Mouse (Mus musculus) MEL (cell line): ENCODE measurements around the gene Arhgap33. TPM values are rescaled to one million over a fixed set of nuclear protein-coding genes. Genes with fewer than 3 reads are reported as not detected.
"Not testable (repeated sequence)": the region's sequence is repeated elsewhere in the genome, so short reads cannot be mapped to it uniquely, and the experiment has no call there.

Source experiments
- DNase-seq: peaks from one replicate; pipeline ENCODE4 v3.0.0; 2011; ENCODE audit warnings: low read depth, low spot score
- H3K27ac ChIP-seq: 2 replicates; pipeline ENCODE4 v1.5.1; 2012; ENCODE audit warnings: low read depth, mild to moderate bottlenecking, control low read depth, low read length, moderate library complexity; ENCODE audit not compliant: control insufficient read depth
- H3K27me3 ChIP-seq, 2 experiments: fragments of 150-350 bp in 1 of 2; sonication (generic) in 1 of 2; 2 replicates each; pipeline ENCODE4 v1.6.1; 2012; ENCODE audit warnings: low read length in 2 of 2, mild to moderate bottlenecking in 2 of 2, improper control_type of control experiment in 1 of 2, moderate library complexity in 1 of 2; ENCODE audit not compliant: insufficient read depth in 2 of 2, control insufficient read depth in 1 of 2
- H3K36me3 ChIP-seq, 2 experiments: 2 replicates each; pipeline ENCODE4 v1.6.1; 2012 to 2014; ENCODE audit warnings: low read length in 2 of 2, improper control_type of control experiment in 1 of 2, inconsistent platforms in 1 of 2, mild to moderate bottlenecking in 1 of 2; ENCODE audit not compliant: insufficient read depth in 2 of 2, control insufficient read depth in 1 of 2
- H3K4me1 ChIP-seq, 2 experiments: fragments of 150-350 bp in 1 of 2; sonication (generic) in 1 of 2; 2 replicates each; pipeline ENCODE4 v1.6.1; 2012; ENCODE audit warnings: low read length in 2 of 2, improper control_type of control experiment in 1 of 2, mild to moderate bottlenecking in 1 of 2; ENCODE audit not compliant: insufficient read depth in 2 of 2, control insufficient read depth in 1 of 2
- H3K4me3 ChIP-seq, 2 experiments: fragments of 150-350 bp in 1 of 2; sonication (generic) in 1 of 2; 2 replicates each; pipeline ENCODE4 v1.5.1; 2012; ENCODE audit warnings: low read depth in 2 of 2, low read length in 2 of 2, mild to moderate bottlenecking in 2 of 2, moderate library complexity in 2 of 2, control low read depth in 1 of 2, improper control_type of control experiment in 1 of 2; ENCODE audit not compliant: control insufficient read depth in 1 of 2, insufficient read depth in 1 of 2
- H3K79me2 ChIP-seq: 2 replicates; pipeline ENCODE4 v1.6.1; 2012; ENCODE audit warnings: mild to moderate bottlenecking, low read length, moderate library complexity; ENCODE audit not compliant: control insufficient read depth, poor library complexity, insufficient read depth
- H3K9ac ChIP-seq: 2 replicates; pipeline ENCODE4 v1.6.1; 2012; ENCODE audit warnings: low read depth, mild to moderate bottlenecking, control low read depth, low read length, moderate library complexity; ENCODE audit not compliant: control insufficient read depth, poor library complexity, severe bottlenecking
- H3K9me3 ChIP-seq: fragments of 150-350 bp; sonication (generic); replicated peaks from 2 replicates; pipeline ENCODE4 v1.6.1; 2012; ENCODE audit warnings: mild to moderate bottlenecking, low read length, improper control_type of control experiment, moderate library complexity; ENCODE audit not compliant: insufficient read depth
- CHD2 ChIP-seq: IDR thresholded peaks from 2 replicates; pipeline ENCODE4 v1.6.1; 2011; ENCODE audit warnings: low read length, improper control_type of control experiment
- ELF1 ChIP-seq: IDR thresholded peaks from 2 replicates; pipeline ENCODE4 v1.6.1; 2014; ENCODE audit warnings: low read depth, mild to moderate bottlenecking, inconsistent platforms, low read length, improper control_type of control experiment, moderate library complexity
- ETS1 ChIP-seq: IDR thresholded peaks from 2 replicates; pipeline ENCODE4 v1.6.1; 2012; ENCODE audit warnings: low read depth, mild to moderate bottlenecking, inconsistent platforms, low read length, improper control_type of control experiment, moderate library complexity
- GABPA ChIP-seq: IDR thresholded peaks from 2 replicates; pipeline ENCODE4 v1.6.1; 2012; ENCODE audit warnings: low read depth, mild to moderate bottlenecking, inconsistent platforms, low read length, improper control_type of control experiment, moderate library complexity
- GATA1 ChIP-seq: IDR thresholded peaks from 2 replicates; pipeline ENCODE4 v1.6.1; 2011; ENCODE audit warnings: low read depth, low read length, improper control_type of control experiment
- KAT2A ChIP-seq: conservative IDR thresholded peaks from 2 replicates; pipeline ENCODE4 v1.6.1; 2012; ENCODE audit warnings: low read depth, low read length, improper control_type of control experiment, inconsistent platforms
- MAFK ChIP-seq: IDR thresholded peaks from 2 replicates; pipeline ENCODE4 v1.6.1; 2011; ENCODE audit warnings: low read depth, mild to moderate bottlenecking, low read length, improper control_type of control experiment, borderline replicate concordance
- MAZ ChIP-seq: IDR thresholded peaks from 2 replicates; pipeline ENCODE4 v1.6.1; 2012; ENCODE audit warnings: low read depth, mild to moderate bottlenecking, inconsistent platforms, low read length, improper control_type of control experiment
- MXI1 ChIP-seq: IDR thresholded peaks from 2 replicates; pipeline ENCODE4 v1.6.1; 2011; ENCODE audit warnings: mild to moderate bottlenecking, low read depth, low read length, improper control_type of control experiment
- NELFE ChIP-seq: IDR thresholded peaks from 2 replicates; pipeline ENCODE4 v1.6.1; 2011; ENCODE audit warnings: low read depth, low read length, improper control_type of control experiment
- NRF1 ChIP-seq: IDR thresholded peaks from 2 replicates; pipeline ENCODE4 v1.6.1; 2014; ENCODE audit warnings: low read depth, mild to moderate bottlenecking, inconsistent platforms, low read length, improper control_type of control experiment, moderate library complexity; ENCODE audit not compliant: poor library complexity, insufficient read depth, severe bottlenecking
- POLR2AphosphoS2 ChIP-seq: IDR thresholded peaks from 2 replicates; pipeline ENCODE4 v1.6.1; 2011; ENCODE audit warnings: low read length, improper control_type of control experiment
- POLR2AphosphoS5 ChIP-seq: IDR thresholded peaks from 2 replicates; pipeline ENCODE4 v1.6.1; 2012; ENCODE audit warnings: low read depth, borderline replicate concordance, mild to moderate bottlenecking, inconsistent platforms, low read length, moderate library complexity, mixed read lengths
- RAD21 ChIP-seq: IDR thresholded peaks from 2 replicates; pipeline ENCODE4 v1.6.1; 2011; ENCODE audit warnings: mild to moderate bottlenecking, low read depth, low read length, improper control_type of control experiment
- SMC3 ChIP-seq: IDR thresholded peaks from 2 replicates; pipeline ENCODE4 v1.6.1; 2011; ENCODE audit warnings: low read depth, low read length, improper control_type of control experiment
- TBP ChIP-seq: IDR thresholded peaks from 2 replicates; pipeline ENCODE4 v1.8.0; 2011; ENCODE audit warnings: low read depth, low read length, improper control_type of control experiment
- TCF12 ChIP-seq: IDR thresholded peaks from 2 replicates; pipeline ENCODE4 v1.6.1; 2014; ENCODE audit warnings: low read depth, mild to moderate bottlenecking, inconsistent platforms, low read length, improper control_type of control experiment, moderate library complexity
- UBTF ChIP-seq: IDR thresholded peaks from 2 replicates; pipeline ENCODE4 v1.6.1; 2012; ENCODE audit warnings: low read depth, mild to moderate bottlenecking, inconsistent platforms, low read length, improper control_type of control experiment, moderate library complexity, borderline replicate concordance; ENCODE audit not compliant: insufficient read depth
- USF1 ChIP-seq: IDR thresholded peaks from 2 replicates; pipeline ENCODE4 v1.6.1; 2014; ENCODE audit warnings: low read depth, mild to moderate bottlenecking, inconsistent platforms, low read length, improper control_type of control experiment, moderate library complexity
- ZKSCAN1 ChIP-seq: IDR thresholded peaks from 2 replicates; pipeline ENCODE4 v1.6.1; 2012; ENCODE audit warnings: low read depth, mild to moderate bottlenecking, inconsistent platforms, low read length, improper control_type of control experiment, moderate library complexity
- ZNF384 ChIP-seq: IDR thresholded peaks from 2 replicates; pipeline ENCODE4 v1.6.1; 2012; ENCODE audit warnings: low read depth, mild to moderate bottlenecking, inconsistent platforms, low read length, improper control_type of control experiment
- polyA plus RNA-seq, 2 experiments: library from polyadenylated mRNA; stranded (reverse) in 1 of 2; unstranded in 1 of 2; fragments of >175 nt in 1 of 2; fragments of >200 nt in 1 of 2; gene quantifications; 2 replicates each; pipeline versions ENCODE4 v1.2.1 to v1.2.4; 2012; ENCODE audit warnings: low replicate concordance in 2 of 2, low read depth in 1 of 2; ENCODE audit not compliant: insufficient read length in 2 of 2, insufficient read depth in 1 of 2, missing spikeins in 1 of 2
- total RNA-seq: library from RNA; depleted of rRNA; stranded (reverse); fragments of 300-350 nt; gene quantifications from 2 replicates; pipeline ENCODE4 v1.2.3, GENCODE M21; 2012

The Arhgap33 gene
- total and polyA plus RNA-seq, 3 experiments: 1.8 to 22.3 TPM; not detected in 1

- DNase-seq: no peak
- Histone ChIP-seq H3K9ac (no peak overlapping the region), H3K4me1 (no peaks in the 10 kb centered on the region), H3K4me3 (no peak overlapping the region), H3K27me3 (peaks cover 0 to 1% of the 10 kb centered on the region in 2 experiments; a peak in 2 of 4 replicates), H3K27ac (no peak overlapping the region), H3K36me3 (no peaks in the 10 kb centered on the region), H3K9me3 (no peaks in the 10 kb centered on the region), H3K79me2 (no peaks in the 10 kb centered on the region)
- TF ChIP-seq POLR2AphosphoS2 (no peak), ETS1 (no peak), RAD21 (no peak), UBTF (no peak), SMC3 (no peak), ZKSCAN1 (no peak), MAFK (no peak), GABPA (no peak)
- TF ChIP-seq, all 39 proteins: peak for 0
Observed at GRCm38 (mm10) chr7:30477415-30478381, 57.2 kb downstream of the Arhgap33 start.

- not testable (repeated sequence) for H3K79me2 ChIP-seq, H3K9me3 ChIP-seq, H3K27ac ChIP-seq, H3K27me3 ChIP-seq, H3K36me3 ChIP-seq, H3K4me3 ChIP-seq, H3K9ac ChIP-seq, H3K4me1 ChIP-seq, DNase-seq
Observed at GRCm38 (mm10) chr7:30476136-30476535, 58.7 kb downstream of the Arhgap33 start.

DNA sequence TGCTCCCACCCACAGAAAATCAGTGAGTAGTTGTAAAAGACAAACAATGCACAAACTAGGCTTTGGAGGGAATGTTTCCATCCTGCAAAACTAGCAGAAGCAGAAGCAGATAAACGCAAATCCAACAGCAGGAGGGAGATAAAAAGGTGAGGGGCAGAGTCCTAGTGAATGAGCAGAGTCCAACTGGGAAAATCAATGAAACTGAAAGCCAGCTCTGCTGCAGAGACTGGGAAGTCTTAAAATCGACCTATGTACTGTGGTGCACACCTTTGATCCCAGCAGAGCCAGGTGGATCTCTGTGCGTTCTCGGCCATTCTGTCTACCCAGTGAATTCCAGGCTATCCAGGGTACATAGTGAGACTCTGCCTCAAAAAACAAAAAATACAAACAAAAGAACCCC lies 59.9 kb downstream of the Arhgap33 start:
- no peak overlapping the region for H3K9ac ChIP-seq
- no peaks in the 10 kb centered on the region for H3K4me1 ChIP-seq
- no peaks in the 10 kb centered on the region; a peak in 1 of 4 replicates for H3K27me3 ChIP-seq
- no peak overlapping the region for H3K4me3 ChIP-seq
- H3K9me3 ChIP-seq: no peaks in the 10 kb centered on the region
- H3K36me3 ChIP-seq: no peaks in the 10 kb centered on the region
- no peak overlapping the region for H3K27ac ChIP-seq
- TF ChIP-seq ELF1 (no peak), MAZ (no peak), ZKSCAN1 (no peak), ZNF384 (no peak), MAFK (no peak), SMC3 (no peak), TBP (no peak), NRF1 (no peak), POLR2AphosphoS5 (no peak), RAD21 (no peak), NELFE (no peak), ETS1 (no peak), MXI1 (no peak), TCF12 (no peak), KAT2A (no peak), CHD2 (no peak), USF1 (no peak), GATA1 (no peak)
- no peak for DNase-seq
- H3K79me2 ChIP-seq: no peaks in the 10 kb centered on the region
